Mouse (Mus musculus): ENCODE data around the gene Pla2g4a.

DNA sequence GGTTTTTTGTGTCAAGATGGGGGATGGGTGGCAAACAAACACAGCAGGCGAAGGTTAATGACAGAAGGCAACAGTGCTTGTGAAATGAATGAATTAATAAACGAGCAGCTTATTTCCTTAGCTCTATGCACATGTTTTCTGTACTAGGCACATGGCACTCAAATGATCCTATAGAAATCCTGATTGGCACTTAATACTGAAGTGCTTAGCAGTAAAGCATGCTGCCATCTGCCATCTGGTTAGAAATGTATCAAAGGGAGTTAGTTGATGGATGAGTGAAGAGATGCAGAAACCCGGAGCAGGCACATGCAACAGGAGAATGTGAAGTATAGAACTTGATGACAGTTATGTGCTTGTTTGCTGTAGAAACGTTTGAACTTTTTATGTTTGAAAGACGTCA lies 64.5 kb downstream of the Pla2g4a start:
- TF ChIP-seq GATA1 (IDR thresholded peaks at IDR 0.05; ENCODE audit: low read length), result no peak
- TF ChIP-seq TAL1 (IDR thresholded peaks at IDR 0.05; ENCODE audit: low read length), result no peak
